Mouse (Mus musculus) cerebellum, adult 9-10 months (tissue): Measurements from ENCODE around the gene Fam83c.
A peak's percentile ranks its signal among the peaks of the same experiment; 100 is the strongest.

Experiments used
- DNase-seq: peaks from one replicate; pipeline ENCODE4 v3.0.0; 2022

The Fam83c gene

GRCm38 (mm10) chr2:155794674-155795445, 39.8 kb downstream of the Fam83c start:
- DNase-seq = peak; percentile 100

GRCm38 (mm10) chr2:155792899-155793298, 41.8 kb downstream of the Fam83c start:
- DNase-seq = no peak

- DNase-seq = peak; percentile 76
These were observed 46.4 kb downstream of the Fam83c start for GRCm38 (mm10) chr2:155787949-155788931.

- DNase-seq = no peak
These were observed 47.7 kb downstream of the Fam83c start for GRCm38 (mm10) chr2:155786905-155787304.

- DNase-seq = peak; percentile 74
These were observed 50.1 kb downstream of the Fam83c start for GRCm38 (mm10) chr2:155784534-155784933.

- DNase-seq = peak; percentile 64
These were observed 55.1 kb downstream of the Fam83c start for GRCm38 (mm10) chr2:155779506-155779905.

- peak; percentile 68 for DNase-seq
These were observed 55.6 kb downstream of the Fam83c start for GRCm38 (mm10) chr2:155779066-155779465.

GRCm38 (mm10) chr2:155778004-155778403, 56.6 kb downstream of the Fam83c start:
- peak; percentile 59 for DNase-seq

GRCm38 (mm10) chr2:155777688-155777985, 57.0 kb downstream of the Fam83c start:
- DNase-seq = peak; percentile 68
